Mouse (Mus musculus): ENCODE data around the gene Rflnb.

Gene Rflnb

GRCm38 (mm10) chr11:76027139-76028071 is at the start of gene Rflnb:
Rflnb (minus strand) TSS chr11:76027782.
- ATAC-seq (ENCODE audit: low TSS enrichment) = peak; percentile 76

- no peak for ATAC-seq (ENCODE audit: low TSS enrichment)
These were observed 49.8 kb upstream of the Rflnb start for GRCm38 (mm10) chr11:76077341-76077740.

GRCm38 (mm10) chr11:76074296-76075093 is 46.9 kb upstream of the Rflnb start:
- ATAC-seq (ENCODE audit: low TSS enrichment) = 0 out of 2 replicates have a peak, but pooled peaks have one; percentile 41

GRCm38 (mm10) chr11:76069816-76070215 is 42.2 kb upstream of the Rflnb start:
- no peak for ATAC-seq (ENCODE audit: low TSS enrichment)

DNA sequence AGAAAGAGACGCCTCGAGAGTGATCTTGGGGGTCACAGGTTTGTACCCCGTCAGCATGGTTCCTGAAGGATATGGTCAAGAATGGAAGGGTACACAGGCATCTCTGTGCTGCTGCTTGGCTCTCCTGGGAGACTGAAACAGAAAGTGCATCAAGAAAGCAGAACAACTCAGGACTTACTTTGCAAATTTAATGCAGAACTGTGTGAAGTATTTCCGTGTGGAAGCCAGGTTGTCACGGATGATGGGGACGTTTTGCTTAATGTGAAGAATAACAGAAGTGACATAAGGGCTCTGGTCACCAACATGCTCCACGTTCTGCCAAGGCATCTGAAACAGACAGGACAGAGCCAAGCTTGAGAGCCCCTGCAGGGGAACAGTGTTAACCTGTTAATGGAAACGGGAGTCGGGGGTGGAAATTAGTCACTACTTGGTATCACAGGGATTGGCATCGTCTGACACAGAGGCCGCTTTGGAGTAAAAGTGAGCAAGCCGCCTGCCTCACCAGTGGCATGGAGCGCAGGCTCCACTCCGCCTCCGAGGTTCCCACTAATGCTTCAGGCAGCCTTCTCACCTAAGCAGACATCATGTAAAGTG is 39.1 kb upstream of the Rflnb start:
- no peak for ATAC-seq (ENCODE audit: low TSS enrichment)

DNA sequence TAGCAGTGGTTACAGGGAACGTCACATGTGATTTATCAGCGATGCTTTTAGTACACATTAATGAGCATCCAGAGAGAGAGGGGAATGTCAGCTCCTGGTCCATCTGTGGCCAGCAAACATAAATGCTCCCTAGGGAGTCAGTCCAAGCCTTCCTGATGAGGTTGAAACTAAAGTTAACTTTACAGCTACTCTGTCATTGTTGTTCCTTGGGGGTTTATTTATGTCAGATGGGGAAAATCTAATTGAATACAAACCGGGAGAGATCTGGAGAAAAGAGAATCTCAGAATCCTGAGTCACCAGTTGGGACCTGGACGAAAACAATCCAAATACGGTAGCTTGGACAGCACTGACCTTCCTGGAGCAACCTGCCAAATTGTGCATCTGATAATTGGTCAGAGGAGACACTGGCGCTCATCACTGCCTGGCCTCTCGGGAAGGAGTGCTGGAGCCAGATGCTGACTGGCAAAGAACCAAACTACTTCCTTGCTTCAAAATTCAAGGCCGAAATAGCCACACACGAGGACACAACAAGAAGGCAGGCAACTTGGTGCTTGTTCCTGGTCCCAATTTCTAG is 38.0 kb upstream of the Rflnb start:
- ATAC-seq (ENCODE audit: low TSS enrichment) = no peak

GRCm38 (mm10) chr11:76064411-76064810 is 36.8 kb upstream of the Rflnb start:
- ATAC-seq (ENCODE audit: low TSS enrichment) = no peak

- no peak for ATAC-seq (ENCODE audit: low TSS enrichment)
These were observed 33.3 kb upstream of the Rflnb start for GRCm38 (mm10) chr11:76060906-76061305.

- ATAC-seq (ENCODE audit: low TSS enrichment) = no peak
These were observed 32.4 kb upstream of the Rflnb start for GRCm38 (mm10) chr11:76059971-76060370.

DNA sequence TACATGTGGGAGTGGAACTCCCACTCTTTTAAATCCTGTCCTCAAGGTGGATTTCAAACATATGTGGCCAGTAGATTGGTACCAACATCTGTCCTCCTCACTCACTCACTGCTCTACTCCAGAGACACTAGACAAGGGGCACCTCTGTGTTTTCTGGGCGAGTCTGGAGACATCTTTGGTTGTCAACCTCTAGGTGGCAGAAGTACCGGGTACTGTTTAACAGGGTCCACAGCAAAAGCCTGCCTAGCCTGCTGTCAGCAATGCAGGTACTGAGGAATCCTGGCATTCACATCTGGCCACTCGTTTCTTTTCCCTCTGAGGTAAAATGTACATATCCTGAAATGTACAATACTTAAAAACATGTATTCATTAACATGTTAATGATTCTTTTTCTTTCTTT is 28.9 kb upstream of the Rflnb start:
- ATAC-seq (ENCODE audit: low TSS enrichment) = peak; percentile 41; the same call in 1 of the 2 replicates

DNA sequence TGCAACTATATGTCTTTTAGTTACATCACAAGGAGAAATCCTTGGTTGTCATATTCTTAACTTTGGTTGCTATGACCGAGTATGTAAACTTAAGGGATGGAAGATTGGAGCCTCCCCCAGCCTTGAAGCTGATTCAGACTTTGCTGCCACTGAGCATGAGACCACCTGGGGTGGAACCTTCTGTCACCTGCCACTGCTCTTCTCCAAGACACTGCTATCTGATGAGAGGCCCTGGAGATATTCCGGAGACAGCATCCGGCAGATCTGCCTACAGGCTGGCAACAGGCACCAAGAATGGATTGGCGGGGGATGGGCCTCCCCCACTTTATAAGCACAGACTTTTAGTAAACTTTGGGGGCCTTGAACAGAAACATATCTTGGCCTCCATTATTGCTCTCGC is 24.9 kb upstream of the Rflnb start:
- ATAC-seq (ENCODE audit: low TSS enrichment) = no peak

- ATAC-seq (ENCODE audit: low TSS enrichment) = no peak
These were observed 23.5 kb upstream of the Rflnb start for GRCm38 (mm10) chr11:76050967-76051512.

DNA sequence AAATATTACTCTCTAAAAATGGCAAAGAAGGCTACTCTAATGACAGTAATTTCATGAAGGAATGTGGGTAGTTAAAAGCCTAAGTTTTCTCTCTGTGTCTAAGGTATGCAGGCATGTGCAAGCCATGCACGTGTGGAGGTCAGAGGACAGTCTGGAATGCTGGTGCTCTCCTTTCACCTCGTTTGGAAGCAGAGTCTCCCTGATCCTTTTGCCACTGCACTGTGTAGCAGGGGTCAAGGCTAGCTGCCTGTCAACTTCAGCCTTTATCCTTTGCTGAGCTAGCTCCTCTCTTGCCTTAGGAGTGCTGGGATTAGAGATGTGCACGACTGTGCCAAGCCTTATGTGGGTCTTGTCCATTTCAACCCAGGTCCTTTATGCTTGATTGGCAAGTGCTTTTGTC is 22.9 kb upstream of the Rflnb start:
- no peak for ATAC-seq (ENCODE audit: low TSS enrichment)

DNA sequence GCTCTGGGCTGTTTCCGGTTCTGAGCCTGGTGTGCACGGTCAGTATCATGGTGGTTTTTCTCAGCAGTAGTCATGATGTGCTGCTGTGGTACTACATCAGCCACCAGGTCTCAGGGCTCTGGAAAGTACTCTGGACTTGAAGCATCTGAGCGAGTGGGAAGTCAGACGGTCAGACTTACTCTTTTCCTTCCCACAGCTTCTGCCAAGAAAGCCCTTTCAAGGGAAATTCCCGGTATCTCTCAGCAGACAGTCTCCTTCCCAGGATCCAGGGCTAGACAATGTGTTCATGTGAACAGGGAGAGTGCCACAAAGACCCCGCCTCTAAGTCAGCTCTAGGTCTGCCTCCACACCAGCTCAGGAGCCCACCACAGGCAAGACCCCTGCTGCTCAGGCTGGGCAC is 17.8 kb upstream of the Rflnb start:
- ATAC-seq (ENCODE audit: low TSS enrichment) = no peak

- peak; percentile 34; the same call in 1 of the 2 replicates for ATAC-seq (ENCODE audit: low TSS enrichment)
These were observed 16.9 kb upstream of the Rflnb start for GRCm38 (mm10) chr11:76044468-76044867.

GRCm38 (mm10) chr11:76042882-76043281 is 15.3 kb upstream of the Rflnb start:
- ATAC-seq (ENCODE audit: low TSS enrichment) = peak; percentile 91

DNA sequence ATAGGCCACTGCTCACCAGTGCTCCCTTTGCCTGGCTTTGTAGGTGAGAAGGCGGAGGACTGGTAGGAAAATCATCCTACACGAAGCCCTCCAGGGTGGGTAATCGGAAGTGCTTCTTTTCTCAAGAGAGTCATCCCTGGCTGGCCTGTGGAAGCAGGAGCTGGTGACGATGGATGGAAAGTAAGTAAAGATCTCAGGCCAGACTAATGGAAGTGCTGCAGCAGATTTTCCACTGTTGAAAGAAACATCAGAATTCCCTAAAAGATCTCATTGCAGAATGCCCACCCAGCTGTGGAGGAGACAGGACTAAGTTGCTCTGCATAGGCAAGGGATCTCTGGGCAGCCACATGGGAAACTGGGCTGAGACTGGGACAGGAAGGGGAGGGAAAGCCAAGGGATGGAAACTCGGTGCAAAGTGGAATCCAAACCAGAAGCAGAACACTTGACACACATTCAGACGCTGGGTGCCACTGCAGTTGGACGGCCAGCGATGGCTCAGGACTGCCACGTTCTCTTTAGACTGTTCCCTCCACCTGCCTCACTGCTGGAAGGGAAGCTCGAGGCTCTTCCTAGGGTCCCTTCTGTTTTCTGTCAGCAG is 14.6 kb upstream of the Rflnb start:
- ATAC-seq (ENCODE audit: low TSS enrichment) = no peak

DNA sequence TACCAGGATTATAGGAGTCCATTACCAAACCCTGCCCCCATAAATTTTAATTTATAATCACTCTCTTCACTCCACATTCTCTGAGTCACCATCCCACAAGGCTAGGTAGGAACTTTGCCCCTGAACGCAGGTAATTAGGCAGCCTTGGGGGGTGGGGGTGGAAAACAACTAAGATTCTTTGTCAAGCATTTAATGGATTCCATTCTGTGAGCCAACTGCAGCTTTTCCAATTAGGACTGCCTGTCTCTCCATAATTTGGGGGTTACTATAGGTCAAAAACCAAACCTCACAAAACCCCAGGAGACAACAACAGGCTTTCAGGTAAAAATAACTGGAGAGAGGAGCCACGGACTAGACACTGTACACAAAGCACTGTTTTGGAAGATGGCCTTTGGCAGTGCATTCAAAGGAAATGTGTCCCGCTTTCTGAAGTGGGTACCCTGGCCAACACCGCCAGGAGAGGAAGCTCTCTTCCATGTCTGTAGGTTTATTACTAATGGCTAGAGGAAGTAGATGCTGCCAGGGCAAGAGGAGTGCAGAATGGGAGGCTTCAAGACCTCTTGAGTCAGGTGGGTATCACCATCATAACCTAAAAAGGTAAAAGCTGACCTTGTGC is 13.3 kb upstream of the Rflnb start:
- ATAC-seq (ENCODE audit: low TSS enrichment) = no peak

DNA sequence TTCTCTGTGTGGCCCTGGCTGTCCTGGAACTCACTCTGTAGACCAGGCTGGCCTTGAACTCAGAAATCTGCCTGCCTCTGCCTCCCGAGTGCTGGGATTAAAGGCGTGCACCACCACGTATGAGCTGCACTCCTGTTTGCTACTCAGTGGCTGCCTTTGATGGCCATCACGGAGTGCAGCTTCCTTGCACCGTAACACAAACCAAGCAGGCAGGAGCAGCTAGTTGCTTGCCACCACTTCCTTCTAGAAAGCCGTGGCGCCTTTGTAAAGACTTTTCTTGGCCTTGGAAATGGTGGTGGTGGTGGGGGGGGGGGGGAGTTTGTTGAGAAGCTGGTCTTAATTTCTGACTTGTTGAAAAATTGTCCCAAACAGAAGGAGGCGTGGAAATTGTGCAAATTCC is 12.5 kb upstream of the Rflnb start:
- no peak for ATAC-seq (ENCODE audit: low TSS enrichment)

GRCm38 (mm10) chr11:76039271-76040053 is 11.9 kb upstream of the Rflnb start:
- ATAC-seq (ENCODE audit: low TSS enrichment) = no peak
